Mouse (Mus musculus): ENCODE results near the gene H6pd. TPM values are rescaled to one million over a fixed set of nuclear protein-coding genes. Genes with fewer than 3 reads are reported as not detected.
A peak's percentile ranks its signal among the peaks of the same experiment; 100 is the strongest.

Gene H6pd
- total and polyA plus RNA-seq, 3 experiments, result 17.7 to 38.5 (median 25.1) TPM

DNA sequence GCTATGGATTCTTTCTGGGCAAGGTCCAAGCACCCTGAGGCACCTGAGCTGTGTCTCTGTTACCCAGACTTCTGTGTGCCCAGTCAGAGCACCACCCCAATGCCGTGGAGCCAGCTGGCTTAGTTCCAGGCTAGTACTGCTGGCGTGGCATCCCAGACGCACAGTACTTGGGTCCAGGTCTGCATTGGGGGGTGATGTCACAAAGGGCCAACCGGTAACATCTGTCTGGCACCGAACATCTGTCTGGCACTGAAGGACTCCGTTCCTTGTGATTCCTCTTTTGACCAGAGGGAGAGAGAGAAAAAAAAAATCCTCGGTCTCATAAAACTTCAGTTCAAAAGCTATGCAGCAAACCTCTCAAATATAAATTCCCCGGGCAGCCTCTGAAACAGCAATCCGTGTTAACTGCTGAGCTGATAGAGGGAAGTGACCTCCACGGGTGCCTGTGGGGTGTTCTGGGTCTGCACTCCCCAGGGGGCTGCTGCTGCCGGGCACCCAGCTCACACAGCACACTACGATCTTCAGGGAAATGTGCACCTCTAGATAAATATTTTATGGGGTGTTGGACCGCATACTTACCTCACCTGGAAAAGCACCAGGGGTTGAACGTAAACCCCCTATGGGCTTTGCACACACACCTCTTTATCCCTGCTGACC is 22.5 kb upstream of the H6pd start:
- in situ Hi-C loops (cut with MboI; ENCODE audit: low pct_ligation_motif_present, low pct_unique_long_range_greater_than_20kb, low sequenced_read_pairs), result loop anchor here (10.0 kb wide), 1 partner anchor 63 kb away; no protein-coding TSS in a partner anchor
- H3K9me3 ChIP-seq (replicated peaks; ENCODE audit: low read length), result no peaks in the 10 kb centered on the region
- peaks cover 31% of the 10 kb centered on the region for H3K27me3 ChIP-seq (replicated peaks)
- dilution Hi-C loops (cut with MboI; ENCODE audit: extremely low pct_ligation_motif_present, extremely low pct_unique_long_range_greater_than_20kb, low sequenced_read_pairs), result no loop called here
- no peaks in the 10 kb centered on the region for H3K79me2 ChIP-seq (replicated peaks; ENCODE audit: control insufficient read depth, extremely low read depth, insufficient read depth, poor library complexity, severe bottlenecking)
- no peak overlapping the region for H3K9ac ChIP-seq (ENCODE audit: insufficient read depth, low read depth)
- peak overlapping the region in 1 of 3 experiments; percentile 27 for H3K4me3 ChIP-seq (replicated peaks in 1 of 3; ENCODE audit: low read depth in 2 of 3, low read length in 2 of 3, poor library complexity in 1 of 3)
- peak overlapping the region; percentile 91 for H3K4me2 ChIP-seq (ENCODE audit: insufficient read depth, low read depth, poor library complexity, severe bottlenecking)
- no peaks in the 10 kb centered on the region for H3K36me3 ChIP-seq (replicated peaks in 1 of 2; ENCODE audit: control insufficient read depth in 1 of 2, insufficient read depth in 1 of 2, low read length in 1 of 2)
- peaks cover 3 to 30% of the 10 kb centered on the region in 2 experiments for H3K4me1 ChIP-seq (ENCODE audit: control insufficient read depth in 1 of 2, insufficient read depth in 2 of 2)
- no peak for DNase-seq (ENCODE audit: extremely low read depth)
- TF ChIP-seq PAX5 (IDR thresholded peaks at IDR 0.05; ENCODE audit: low read length), result no peak
- TF ChIP-seq MYC (IDR thresholded peaks at IDR 0.05; ENCODE audit: low read depth, low read length), result no peak
- no peak for TF ChIP-seq ZMIZ1 (IDR thresholded peaks at IDR 0.05; ENCODE audit: low read depth, low read length)
- TF ChIP-seq ZKSCAN1 (IDR thresholded peaks at IDR 0.05; ENCODE audit: borderline replicate concordance, low read depth, low read length), result no peak
- TF ChIP-seq SMC3 (IDR thresholded peaks at IDR 0.05; ENCODE audit: low read depth, low read length), result no peak
- TF ChIP-seq CHD2 (IDR thresholded peaks at IDR 0.05; ENCODE audit: low read length), result no peak
- TF ChIP-seq BHLHE40 (IDR thresholded peaks at IDR 0.05; ENCODE audit: low read depth, low read length), result no peak
- TF ChIP-seq MAX (IDR thresholded peaks at IDR 0.05; ENCODE audit: low read length), result no peak
- TF ChIP-seq GABPA (IDR thresholded peaks at IDR 0.05; ENCODE audit: insufficient replicate concordance, low read depth, low read length), result no peak
- TF ChIP-seq RCOR1 (conservative IDR thresholded peaks at IDR 0.05; ENCODE audit: low read depth, low read length), result no peak
- no peak for TF ChIP-seq JUN (IDR thresholded peaks at IDR 0.05; ENCODE audit: insufficient read depth, low read depth, low read length)
- no peak for TF ChIP-seq TBP (conservative IDR thresholded peaks at IDR 0.05; ENCODE audit: low read depth, low read length)
- no peak for TF ChIP-seq ETS1 (conservative IDR thresholded peaks at IDR 0.05; ENCODE audit: low read depth, low read length)
- TF ChIP-seq SIN3A (IDR thresholded peaks at IDR 0.05; ENCODE audit: low read length), result no peak
- TF ChIP-seq MEF2A (IDR thresholded peaks at IDR 0.05; ENCODE audit: borderline replicate concordance, low read depth, low read length), result no peak
- TF ChIP-seq RAD21 (IDR thresholded peaks at IDR 0.05; ENCODE audit: low read depth, low read length), result no peak
- no peak for TF ChIP-seq ELF1 (IDR thresholded peaks at IDR 0.05; ENCODE audit: low read depth, low read length)
- TF ChIP-seq UBTF (IDR thresholded peaks at IDR 0.05; ENCODE audit: low read depth, low read length), result no peak
- no peak for TF ChIP-seq JUND (conservative IDR thresholded peaks at IDR 0.05; ENCODE audit: low read depth, low read length)
- TF ChIP-seq EP300 (IDR thresholded peaks at IDR 0.05; ENCODE audit: low read length), result no peak
- no peak overlapping the region for H3K27ac ChIP-seq (ENCODE audit: insufficient read depth, low read depth)

Measured in CH12.LX (cell line).